Mouse (Mus musculus) limb, embryonic 10.5 days (tissue): ENCODE data around the gene Snx4. TPM values are rescaled to one million over a fixed set of nuclear protein-coding genes. Genes with fewer than 3 reads are reported as not detected.

Source experiments
- DNase-seq: peaks from one replicate; pipeline ENCODE4 v3.0.0-alpha.2; 2017; ENCODE audit warnings: low spot score
- H3K27ac ChIP-seq: fragments of 300-500 bp; sonication (generic); 2 replicates; pipeline ENCODE4 v1.5.1; 2016; ENCODE audit warnings: mild to moderate bottlenecking
- H3K27me3 ChIP-seq: fragments of 300-500 bp; sonication (generic); 2 replicates; pipeline ENCODE4 v1.6.1; 2016; ENCODE audit warnings: low read depth, mild to moderate bottlenecking; ENCODE audit not compliant: poor library complexity, severe bottlenecking
- H3K36me3 ChIP-seq: fragments of 300-500 bp; sonication (generic); 2 replicates; pipeline ENCODE4 v1.6.1; 2016; ENCODE audit warnings: mild to moderate bottlenecking, moderate library complexity
- H3K4me1 ChIP-seq: fragments of 300-500 bp; sonication (generic); 2 replicates; pipeline ENCODE4 v1.6.1; 2016
- H3K4me3 ChIP-seq: fragments of 300-500 bp; sonication (generic); 2 replicates; pipeline ENCODE4 v1.5.1; 2016; ENCODE audit warnings: mild to moderate bottlenecking, moderate library complexity
- H3K9me3 ChIP-seq: fragments of 300-500 bp; sonication (generic); replicated peaks from 2 replicates; pipeline ENCODE4 v1.6.1; 2016; ENCODE audit warnings: mild to moderate bottlenecking
- WGBS: fragments of 180-500 bp; shearing (Covaris S2); methylation state at CpG from one replicate; pipeline ENCODE4 v1.1.7; 2016; 5-methylcytosine and 5-hydroxymethylcytosine counted together
- polyA plus RNA-seq: library from polyadenylated mRNA; unstranded; fragments of >200 nt; fragmentation: Nextera tagmentation; extraction: Ambion mirVana; gene quantifications from 2 replicates; pipeline ENCODE4 v1.2.1, GENCODE M21; 2016

Gene Snx4
- polyA plus RNA-seq, 1 experiment from 2014 or later, result 67.5 TPM

DNA sequence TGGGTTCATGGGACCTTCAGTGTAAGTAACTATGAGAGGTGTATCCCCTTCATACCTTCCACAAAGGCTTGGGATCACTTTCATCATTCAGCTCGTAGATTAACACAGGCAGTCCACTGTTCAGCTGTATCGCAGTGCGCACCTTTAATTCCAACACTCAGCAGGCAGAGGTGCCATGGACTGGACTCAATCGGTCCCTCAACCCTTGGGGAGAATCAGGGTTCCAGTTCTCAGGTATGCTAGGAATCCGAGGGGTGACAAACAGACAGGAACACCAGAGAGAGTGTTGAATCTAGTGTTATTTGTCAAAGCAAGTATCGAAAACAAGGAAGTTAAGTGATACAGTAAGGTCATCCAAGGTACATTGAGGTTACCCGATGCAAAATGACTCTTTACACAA lies 41.0 kb downstream of the Snx4 start:
- H3K27me3 ChIP-seq, result no peaks in the 10 kb centered on the region
- WGBS, result 97% methylated on average over 7 of the region's 7 CpGs
- no peaks in the 10 kb centered on the region for H3K9me3 ChIP-seq
- H3K36me3 ChIP-seq, result peaks cover 100% of the 10 kb centered on the region
- H3K4me3 ChIP-seq, result no peak overlapping the region
- no peak for DNase-seq
- H3K4me1 ChIP-seq, result no peaks in the 10 kb centered on the region
- no peak overlapping the region for H3K27ac ChIP-seq

DNA sequence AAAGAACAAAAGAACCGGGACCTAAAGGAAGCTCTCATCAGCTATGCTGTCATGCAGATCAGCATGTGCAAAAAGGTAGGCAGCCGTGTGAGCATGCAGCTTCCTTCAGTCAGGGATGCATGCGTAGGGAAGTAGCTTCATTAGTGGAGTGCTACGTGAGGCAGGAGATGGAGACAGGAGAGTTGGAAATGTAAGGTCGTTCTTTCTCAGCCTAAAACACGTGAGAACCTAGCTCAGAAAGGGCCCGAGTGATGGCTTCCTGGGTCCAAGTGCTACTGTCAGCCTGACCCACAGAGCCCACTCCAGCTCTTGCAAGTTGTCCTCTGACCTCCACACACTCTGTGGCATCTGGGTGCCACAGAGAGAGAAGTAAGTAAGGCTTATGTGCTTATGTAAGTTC lies 43.4 kb downstream of the Snx4 start:
- DNase-seq, result no peak
- Histone ChIP-seq H3K36me3 (peaks cover 97% of the 10 kb centered on the region), H3K27me3 (no peaks in the 10 kb centered on the region), H3K27ac (no peak overlapping the region), H3K4me1 (no peaks in the 10 kb centered on the region), H3K4me3 (no peak overlapping the region), H3K9me3 (no peaks in the 10 kb centered on the region)
- 96% methylated on average over 7 of the region's 7 CpGs for WGBS

GRCm38 (mm10) chr16:33295321-33295720 lies 44.1 kb downstream of the Snx4 start:
- 96% methylated on average over 9 of the region's 9 CpGs for WGBS
- peaks cover 97% of the 10 kb centered on the region for H3K36me3 ChIP-seq

GRCm38 (mm10) chr16:33297493-33297892 lies 46.3 kb downstream of the Snx4 start:
- 96% methylated on average over 1 of the region's 1 CpGs for WGBS
- H3K4me3 ChIP-seq, result no peak overlapping the region
- no peaks in the 10 kb centered on the region for H3K27me3 ChIP-seq
- H3K27ac ChIP-seq, result no peak overlapping the region
- no peak for DNase-seq
- H3K9me3 ChIP-seq, result no peaks in the 10 kb centered on the region
- H3K36me3 ChIP-seq, result peaks cover 83% of the 10 kb centered on the region
- H3K4me1 ChIP-seq, result no peaks in the 10 kb centered on the region

More at GRCm38 (mm10) chr16:33295321-33295720, 44.1 kb downstream of the Snx4 start:
- Histone ChIP-seq H3K4me1 (no peaks in the 10 kb centered on the region), H3K27me3 (no peaks in the 10 kb centered on the region), H3K9me3 (no peaks in the 10 kb centered on the region), H3K27ac (no peak overlapping the region), H3K4me3 (no peak overlapping the region)
- no peak for DNase-seq

DNA sequence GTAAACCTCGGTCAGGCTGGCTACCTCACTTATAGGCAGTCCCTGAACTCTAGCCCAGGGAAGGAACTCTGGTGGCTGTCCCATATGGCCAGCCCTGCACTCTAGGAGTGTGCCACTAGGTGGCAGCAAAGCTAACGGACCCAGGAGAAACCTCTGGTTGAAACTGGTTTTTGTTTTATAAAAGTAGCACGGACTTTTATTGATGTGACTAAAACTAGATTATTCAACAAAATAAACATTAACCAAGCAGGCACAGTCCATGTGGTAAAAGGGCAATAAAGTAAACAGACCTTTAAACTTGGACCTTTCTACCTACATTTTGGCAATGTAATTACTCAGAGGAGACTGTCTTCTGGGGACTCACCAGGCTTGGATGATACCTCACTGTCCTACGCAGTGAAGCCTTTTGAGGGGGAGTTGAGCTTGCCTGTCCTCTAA lies 55.4 kb downstream of the Snx4 start:
- H3K27me3 ChIP-seq, result no peaks in the 10 kb centered on the region
- 0 out of 2 replicates have a peak, but pooled peaks cover 10% of the 10 kb centered on the region for H3K36me3 ChIP-seq
- no peak overlapping the region for H3K4me3 ChIP-seq
- peak; percentile 87 for DNase-seq
- H3K4me1 ChIP-seq, result peaks cover 11% of the 10 kb centered on the region
- H3K27ac ChIP-seq, result no peak overlapping the region
- WGBS, result 18% methylated on average over 4 of the region's 4 CpGs
- no peaks in the 10 kb centered on the region for H3K9me3 ChIP-seq

- Histone ChIP-seq H3K4me1 (peaks cover 11% of the 10 kb centered on the region), H3K9me3 (no peaks in the 10 kb centered on the region), H3K4me3 (no peak overlapping the region), H3K27me3 (no peaks in the 10 kb centered on the region), H3K27ac (no peak overlapping the region), H3K36me3 (0 out of 2 replicates have a peak, but pooled peaks cover 10% of the 10 kb centered on the region)
- DNase-seq, result no peak
- WGBS, result 90% methylated on average over 7 of the region's 7 CpGs
These were observed 56.5 kb downstream of the Snx4 start for GRCm38 (mm10) chr16:33307761-33308160.

- Histone ChIP-seq H3K4me3 (no peak overlapping the region), H3K27me3 (no peaks in the 10 kb centered on the region), H3K4me1 (peaks cover 11% of the 10 kb centered on the region), H3K36me3 (0 out of 2 replicates have a peak, but pooled peaks cover 5% of the 10 kb centered on the region), H3K9me3 (no peaks in the 10 kb centered on the region), H3K27ac (peak overlapping the region; percentile 50)
- DNase-seq, result peak; percentile 66
- 76% methylated on average over 3 of the region's 3 CpGs for WGBS
These were observed 57.8 kb downstream of the Snx4 start for GRCm38 (mm10) chr16:33309066-33309465.

DNA sequence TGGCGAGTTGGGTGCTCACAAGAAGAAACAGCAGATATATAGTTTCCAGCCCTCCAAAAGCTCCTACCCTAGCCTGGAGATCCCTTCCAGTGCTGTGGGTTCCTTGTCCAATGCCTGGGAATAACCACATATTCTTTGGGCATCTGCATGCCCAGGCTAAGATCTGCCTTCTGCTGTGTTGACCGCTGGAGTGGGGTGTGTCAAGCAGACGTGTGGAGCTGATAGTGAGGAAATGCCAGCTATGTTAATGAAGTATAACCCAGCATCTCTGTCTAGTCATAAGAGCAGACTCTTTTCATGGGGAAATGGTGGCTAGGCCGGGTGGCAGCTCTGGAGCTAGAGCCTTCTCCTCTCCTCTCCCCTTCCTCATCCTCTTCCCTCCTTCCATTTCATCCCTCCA lies 64.4 kb downstream of the Snx4 start:
- DNase-seq, result no peak
- no peaks in the 10 kb centered on the region for H3K27me3 ChIP-seq
- H3K9me3 ChIP-seq, result no peaks in the 10 kb centered on the region
- no peak overlapping the region for H3K27ac ChIP-seq
- 94% methylated on average over 4 of the region's 4 CpGs for WGBS
- H3K36me3 ChIP-seq, result no peaks in the 10 kb centered on the region
- H3K4me1 ChIP-seq, result no peaks in the 10 kb centered on the region
- H3K4me3 ChIP-seq, result no peak overlapping the region

DNA sequence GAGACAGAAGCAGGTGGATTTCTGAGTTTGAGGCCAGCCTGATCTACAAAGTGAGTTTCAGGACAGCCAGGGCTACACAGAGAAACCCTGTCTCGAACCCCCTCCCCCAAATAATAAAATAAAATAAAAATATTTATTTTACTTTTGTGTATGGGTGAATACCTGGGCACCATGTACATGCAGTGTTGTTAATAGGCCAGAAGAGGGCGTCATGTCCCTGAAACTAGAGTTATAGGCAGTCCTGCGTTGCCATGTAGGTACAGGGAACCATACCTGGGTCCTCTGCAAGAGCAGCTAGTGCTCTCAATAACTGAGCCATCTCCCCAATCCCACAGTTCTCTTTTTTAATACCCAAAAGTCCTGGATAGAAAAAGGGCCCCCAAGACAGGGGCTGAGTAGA lies 66.4 kb downstream of the Snx4 start:
- WGBS, result 62% methylated on average over 3 of the region's 3 CpGs
- Histone ChIP-seq H3K9me3 (no peaks in the 10 kb centered on the region), H3K36me3 (no peaks in the 10 kb centered on the region), H3K27ac (no peak overlapping the region), H3K4me3 (no peak overlapping the region), H3K27me3 (no peaks in the 10 kb centered on the region), H3K4me1 (no peaks in the 10 kb centered on the region)
- no peak for DNase-seq

GRCm38 (mm10) chr16:33318059-33318458 lies 66.8 kb downstream of the Snx4 start:
- DNase-seq, result no peak
- H3K4me1 ChIP-seq, result no peaks in the 10 kb centered on the region
- 91% methylated on average over 7 of the region's 7 CpGs for WGBS
- no peak overlapping the region for H3K4me3 ChIP-seq
- H3K36me3 ChIP-seq, result no peaks in the 10 kb centered on the region
- no peaks in the 10 kb centered on the region for H3K9me3 ChIP-seq
- H3K27me3 ChIP-seq, result no peaks in the 10 kb centered on the region
- no peak overlapping the region for H3K27ac ChIP-seq

- Histone ChIP-seq H3K36me3 (no peaks in the 10 kb centered on the region), H3K9me3 (no peaks in the 10 kb centered on the region), H3K4me1 (peaks cover 17% of the 10 kb centered on the region; the same call in 1 of the 2 replicates), H3K4me3 (no peak overlapping the region), H3K27ac (peak overlapping the region; percentile 70), H3K27me3 (no peaks in the 10 kb centered on the region)
- 65% methylated on average over 12 of the region's 12 CpGs for WGBS
- peak; percentile 41 for DNase-seq
These were observed 74.6 kb downstream of the Snx4 start for GRCm38 (mm10) chr16:33325704-33326455.

GRCm38 (mm10) chr16:33326589-33326988 lies 75.3 kb downstream of the Snx4 start:
- Histone ChIP-seq H3K4me1 (peaks cover 17% of the 10 kb centered on the region; the same call in 1 of the 2 replicates), H3K36me3 (no peaks in the 10 kb centered on the region), H3K27me3 (no peaks in the 10 kb centered on the region), H3K27ac (peak overlapping the region; percentile 70; the same call in 1 of the 2 replicates), H3K9me3 (no peaks in the 10 kb centered on the region), H3K4me3 (no peak overlapping the region)
- no peak for DNase-seq
- WGBS, result 84% methylated on average over 9 of the region's 9 CpGs

DNA sequence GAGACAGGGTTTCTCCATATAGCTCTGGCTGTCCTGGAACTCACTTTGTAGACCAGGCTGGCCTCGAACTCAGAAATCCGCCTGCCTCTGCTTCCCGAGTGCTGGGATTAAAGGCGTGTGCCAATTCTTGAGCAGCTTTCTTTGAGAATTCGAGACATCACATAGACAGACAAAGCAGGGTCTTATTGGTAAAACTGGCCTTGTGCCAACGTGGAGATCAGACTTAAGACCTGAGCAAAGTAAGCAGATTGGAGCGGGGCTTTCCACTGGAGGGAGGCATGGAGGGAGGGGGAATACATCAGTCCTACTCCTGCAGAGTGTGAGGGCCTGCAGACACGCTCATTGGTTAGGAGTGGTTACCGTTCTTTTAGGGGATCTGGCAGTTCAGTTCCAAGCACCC lies 75.9 kb downstream of the Snx4 start:
- Histone ChIP-seq H3K36me3 (no peaks in the 10 kb centered on the region), H3K27me3 (no peaks in the 10 kb centered on the region), H3K9me3 (no peaks in the 10 kb centered on the region), H3K4me1 (peaks cover 17% of the 10 kb centered on the region; the same call in 1 of the 2 replicates), H3K4me3 (no peak overlapping the region), H3K27ac (peak overlapping the region; percentile 57; the same call in 1 of the 2 replicates)
- no peak for DNase-seq
- WGBS, result 87% methylated on average over 9 of the region's 9 CpGs
